Mouse (Mus musculus): ENCODE measurements around the gene Nfkbib.

DNA sequence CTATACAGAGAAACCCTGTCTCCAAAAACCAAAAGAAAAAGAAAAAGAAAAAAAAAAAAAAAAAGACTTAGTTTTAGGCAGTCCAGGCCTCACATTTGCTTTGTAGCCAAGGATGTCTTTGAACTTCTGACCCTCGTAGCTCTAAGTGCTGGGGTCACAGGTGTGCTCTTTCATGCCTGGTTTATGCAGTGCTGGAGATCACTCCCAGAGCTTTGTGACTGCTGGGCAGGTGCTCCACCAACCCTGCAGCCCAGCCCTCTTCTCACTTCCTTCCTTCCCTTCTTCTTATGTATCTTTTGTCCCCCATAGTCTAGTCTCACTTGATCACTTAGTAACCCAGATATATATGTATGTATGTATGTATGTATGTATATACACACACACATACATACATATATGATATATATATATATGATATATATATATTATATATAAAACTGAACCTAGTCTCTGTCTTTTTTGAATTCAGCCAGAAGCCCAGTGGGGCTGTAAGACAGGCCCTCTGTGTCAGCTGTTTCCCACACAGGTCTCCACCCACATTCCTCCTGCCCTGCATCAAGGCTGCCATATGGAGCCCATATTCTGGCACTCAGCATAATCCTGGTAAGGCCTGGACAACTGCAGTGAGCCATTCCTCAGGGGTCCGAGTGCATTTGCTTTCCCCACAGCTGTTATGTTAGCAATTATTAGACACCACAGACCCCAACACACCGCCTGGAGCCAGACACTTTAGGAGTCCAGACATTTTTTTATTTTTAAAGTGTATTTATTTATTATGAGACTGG is 46.4 kb downstream of the Nfkbib start:
- TF ChIP-seq CTCF (IDR thresholded peaks at IDR 0.05; ENCODE audit: borderline replicate concordance, insufficient read depth, low read depth, low read length) (no peak), POLR2A (IDR thresholded peaks at IDR 0.05; ENCODE audit: borderline replicate concordance, insufficient read depth, low read length) (no peak)
